ENCODE assay signal across 11 mouse cellular contexts in the genomic region with DNA sequence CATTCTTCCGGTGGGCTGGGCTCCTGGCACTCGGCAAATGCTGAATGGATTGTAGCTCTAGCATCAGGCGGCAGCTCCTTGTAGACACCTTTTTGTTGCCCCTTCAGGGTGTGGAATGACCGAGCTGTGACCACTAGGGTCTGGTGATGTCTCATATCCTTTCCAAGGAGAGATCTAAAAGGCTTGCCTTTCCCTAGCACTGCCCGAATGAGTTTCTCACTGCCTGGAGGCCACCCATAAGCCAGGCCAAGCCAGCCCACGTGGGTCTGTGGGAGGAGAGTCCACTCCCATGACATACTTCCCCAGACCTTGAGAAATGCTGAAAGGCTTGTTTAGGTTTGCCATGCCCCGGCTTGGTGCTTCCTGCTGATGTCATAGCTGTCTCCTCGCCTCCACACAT. TPM values are rescaled to one million over a fixed set of nuclear protein-coding genes. Genes with fewer than 3 reads are reported as not detected.
DNase-seq lines count a peak whose midpoint lies in the region; ATAC-seq and TF ChIP-seq lines count a peak whose summit lies in the region.
"Had no signal": no experiment of that assay in that cellular context is flagged by ENCODE, and none has a peak within 500 bp of the region (broad histone marks: within the 10 kb centered on the region; RNA-seq: fewer than 3 reads in every experiment).

No protein-coding gene starts in this region.

- H3K4me3 ChIP-seq in left cerebral cortex, adult 2 months = peak overlapping the region; percentile 3; the same call in 1 of the 2 replicates
- peak overlapping the region; percentile 14; the same call in 1 of the 2 replicates for H3K4me3 ChIP-seq in hindbrain, embryonic 16.5 days (ENCODE audit: low read length)
- H3K4me3 ChIP-seq in midbrain, postnatal 0 days (ENCODE audit: low read depth, low read length) = no peak overlapping the region

- 86% methylated on average over 8 of the region's 8 CpGs for WGBS in hindbrain, embryonic 16.5 days
- 86% methylated on average over 8 of the region's 8 CpGs for WGBS in midbrain, postnatal 0 days

- H3K27me3 ChIP-seq in hindbrain, embryonic 16.5 days (replicated peaks; ENCODE audit: control insufficient read depth, insufficient read depth, low read length) = no peaks in the 10 kb centered on the region
- no peaks in the 10 kb centered on the region for H3K27me3 ChIP-seq in midbrain, postnatal 0 days (ENCODE audit: insufficient read depth, low read length)

- no peak for DNase-seq in left cerebral cortex, adult 2 months (ENCODE audit: extremely low spot score in 1 of 2, low spot score in 2 of 2)
- no peak for DNase-seq in left cerebral cortex, postnatal 25 days (ENCODE audit: low spot score in 2 of 2)
- DNase-seq in ZHBTc4 (ENCODE audit: low read depth, low spot score) = peak; percentile 45
- no peak for DNase-seq in midbrain, postnatal 0 days (ENCODE audit: low spot score)
- DNase-seq in retina, postnatal 1 day = no peak
- DNase-seq in embryo, embryonic 9.5 days (ENCODE audit: extremely low spot score) = no peak
- DNase-seq: cerebellum, adult 11 months had no signal

- ATAC-seq in hindbrain, embryonic 16.5 days = no peak
- ATAC-seq in midbrain, postnatal 0 days (ENCODE audit: low FRiP score) = no peak

- intact Hi-C loops in left cerebral cortex, adult 2 months (cut with DNase I) = loop anchor here (10.0 kb wide), 3 partner anchors 243 to 643 kb away; a partner anchor contains a TSS
- intact Hi-C loops in left cerebral cortex, postnatal 25 days (cut with DNase I) = no loop called here

- peak overlapping the region; percentile 90 for H3K4me2 ChIP-seq in hindbrain, embryonic 16.5 days (ENCODE audit: low read length)
- peak overlapping the region; percentile 87; the same call in 1 of the 2 replicates for H3K4me2 ChIP-seq in midbrain, postnatal 0 days (ENCODE audit: low read depth, low read length, poor library complexity, severe bottlenecking)

- peaks cover 49% of the 10 kb centered on the region for H3K4me1 ChIP-seq in hindbrain, embryonic 16.5 days (ENCODE audit: control insufficient read depth, insufficient read depth, low read depth, low read length)
- H3K4me1 ChIP-seq in midbrain, postnatal 0 days (ENCODE audit: insufficient read depth, low read length) = peaks cover 12% of the 10 kb centered on the region

- no peak for TF ChIP-seq CTCF in left cerebral cortex, adult 2 months (IDR thresholded peaks at IDR 0.05)
- TF ChIP-seq CTCF in midbrain, postnatal 0 days (IDR thresholded peaks at IDR 0.05) = no peak

- no peak overlapping the region for H3K9ac ChIP-seq in hindbrain, embryonic 16.5 days (ENCODE audit: low read depth, low read length)
- H3K9ac ChIP-seq in midbrain, postnatal 0 days (replicated peaks; ENCODE audit: low read length, poor library complexity, severe bottlenecking) = no peak overlapping the region

- H3K27ac ChIP-seq in left cerebral cortex, adult 2 months = no peak overlapping the region
- H3K27ac ChIP-seq in hindbrain, embryonic 16.5 days (ENCODE audit: low read depth, low read length) = no peak overlapping the region
- no peak overlapping the region for H3K27ac ChIP-seq in midbrain, postnatal 0 days (ENCODE audit: low read depth, low read length)

- H3K36me3 ChIP-seq in hindbrain, embryonic 16.5 days (ENCODE audit: control insufficient read depth, insufficient read depth, low read length) = peaks cover 5% of the 10 kb centered on the region
- 0 out of 2 replicates have a peak, but pooled peaks cover 4% of the 10 kb centered on the region for H3K36me3 ChIP-seq in midbrain, postnatal 0 days (ENCODE audit: insufficient read depth, low read length)

- H3K9me3 ChIP-seq in hindbrain, embryonic 16.5 days (ENCODE audit: control insufficient read depth, low read length) = no peaks in the 10 kb centered on the region
- no peaks in the 10 kb centered on the region for H3K9me3 ChIP-seq in midbrain, postnatal 0 days (ENCODE audit: low read length)

RNA-seq across cellular contexts. Expression of a gene that starts 9.3 kb away (rescaled TPM):
- 10 to 100 TPM; 31.6 to 36.1 TPM for total RNA-seq in left cerebral cortex, adult 2 months (2021)
- total RNA-seq in left cerebral cortex, postnatal 25 days (2021) = 10 to 100 TPM; 44.1 to 45.9 TPM
- polyA plus RNA-seq in hindbrain, embryonic 16.5 days (2015; fragmentation: Nextera tagmentation; extraction: Ambion mirVana) = 87.0 and 96.5 TPM in 2 replicates
- total RNA-seq in midbrain, postnatal 0 days (2014; rRNA removed) = 63.4 and 66.0 TPM in 2 replicates
- polyA plus RNA-seq in midbrain, postnatal 0 days (2015; fragmentation: Nextera tagmentation; extraction: Ambion mirVana) = 74.7 and 80.4 TPM in 2 replicates

RNA-seq across cellular contexts. Expression of a gene that starts 9.5 kb away (rescaled TPM):
- 1 to 10 TPM; 6.4 to 7.1 TPM for total RNA-seq in left cerebral cortex, adult 2 months (2021)
- total RNA-seq in left cerebral cortex, postnatal 25 days (2021) = 1 to 10 TPM; 4.8 to 6.6 TPM
- polyA plus RNA-seq in hindbrain, embryonic 16.5 days (2015; fragmentation: Nextera tagmentation; extraction: Ambion mirVana) = 6.3 and 7.0 TPM in 2 replicates
- total RNA-seq in midbrain, postnatal 0 days (2014; rRNA removed) = 6.9 and 13.1 TPM in 2 replicates
- polyA plus RNA-seq in midbrain, postnatal 0 days (2015; fragmentation: Nextera tagmentation; extraction: Ambion mirVana) = 3.5 and 5.8 TPM in 2 replicates

RNA-seq across cellular contexts. Expression of a gene that starts 34.4 kb away (rescaled TPM):
- not detected for total RNA-seq in left cerebral cortex, adult 2 months (2021)
- not detected for total RNA-seq in left cerebral cortex, postnatal 25 days (2021)
- not detected in 2 replicates for polyA plus RNA-seq in hindbrain, embryonic 16.5 days (2015; fragmentation: Nextera tagmentation; extraction: Ambion mirVana)
- total RNA-seq in midbrain, postnatal 0 days (2014; rRNA removed) = not detected in 2 replicates
- not detected in 2 replicates for polyA plus RNA-seq in midbrain, postnatal 0 days (2015; fragmentation: Nextera tagmentation; extraction: Ambion mirVana)
- total RNA-seq: hematopoietic stem cell, adult 5-6 weeks; left cerebral cortex, postnatal 36 days; monocyte, adult 5-6 weeks had no signal

RNA-seq across cellular contexts. Expression of a gene that starts 47.9 kb away (rescaled TPM):
- 1 to 10 TPM; 5.5 to 7.0 TPM for total RNA-seq in left cerebral cortex, adult 2 months (2021)
- 1 to 10 TPM; 7.1 to 7.6 TPM for total RNA-seq in left cerebral cortex, postnatal 25 days (2021)
- polyA plus RNA-seq in hindbrain, embryonic 16.5 days (2015; fragmentation: Nextera tagmentation; extraction: Ambion mirVana) = 10.8 and 14.2 TPM in 2 replicates
- 8.0 and 10.1 TPM in 2 replicates for total RNA-seq in midbrain, postnatal 0 days (2014; rRNA removed)
- 11.6 and 12.4 TPM in 2 replicates for polyA plus RNA-seq in midbrain, postnatal 0 days (2015; fragmentation: Nextera tagmentation; extraction: Ambion mirVana)
